Mouse (Mus musculus) midbrain, embryonic 12.5 days (tissue): ENCODE measurements around the gene Rbm47. TPM values are rescaled to one million over a fixed set of nuclear protein-coding genes. Genes with fewer than 3 reads are reported as not detected.
"Not testable (repeated sequence)": the region's sequence is repeated elsewhere in the genome, so short reads cannot be mapped to it uniquely, and the experiment has no call there.

Experiments
- ATAC-seq: fragments of 200-750 bp; cut with Nextera tagmentation; 2 replicates; pipeline ENCODE4 v1.8.0; 2017; ENCODE audit warnings: low read depth, moderate TSS enrichment, moderate library complexity; ENCODE audit not compliant: low FRiP score
- H3K27ac ChIP-seq: fragments of 300-500 bp; sonication (generic); replicated peaks from 2 replicates; pipeline ENCODE4 v1.5.1; 2016; ENCODE audit warnings: mild to moderate bottlenecking
- H3K27me3 ChIP-seq: fragments of 300-500 bp; sonication (generic); 2 replicates; pipeline ENCODE4 v1.6.1; 2016; ENCODE audit warnings: mild to moderate bottlenecking
- H3K36me3 ChIP-seq: fragments of 300-500 bp; sonication (generic); 2 replicates; pipeline ENCODE4 v1.6.1; 2016
- H3K4me1 ChIP-seq: fragments of 300-500 bp; sonication (generic); 2 replicates; pipeline ENCODE4 v1.6.1; 2016
- H3K4me2 ChIP-seq: fragments of 300-500 bp; sonication (generic); replicated peaks from 2 replicates; pipeline ENCODE4 v1.6.1; 2016; ENCODE audit warnings: mild to moderate bottlenecking, moderate library complexity
- H3K4me3 ChIP-seq: fragments of 300-500 bp; sonication (generic); 2 replicates; pipeline ENCODE4 v1.5.1; 2016; ENCODE audit warnings: mild to moderate bottlenecking
- H3K9ac ChIP-seq: fragments of 300-500 bp; sonication (generic); replicated peaks from 2 replicates; pipeline ENCODE4 v1.6.1; 2016; ENCODE audit warnings: mild to moderate bottlenecking, moderate library complexity
- H3K9me3 ChIP-seq: fragments of 300-500 bp; sonication (generic); 2 replicates; pipeline ENCODE4 v1.6.1; 2016; ENCODE audit warnings: mild to moderate bottlenecking
- WGBS: fragments of 180-500 bp; shearing (Covaris S2); methylation state at CpG from one replicate; pipeline ENCODE4 v1.1.7; 2016; 5-methylcytosine and 5-hydroxymethylcytosine counted together
- microRNA-seq: library from miRNA; unstranded; fragments of <30 nt; microRNA quantifications from one replicate; pipeline ENCODE4, GENCODE M21; 2017
- polyA plus RNA-seq: library from polyadenylated mRNA; unstranded; fragments of >200 nt; fragmentation: Nextera tagmentation; extraction: Ambion mirVana; gene quantifications from 2 replicates; pipeline ENCODE4 v1.2.1, GENCODE M21; 2016

The Rbm47 gene
- polyA plus RNA-seq, 1 experiment from 2014 or later, result 2.6 TPM

DNA sequence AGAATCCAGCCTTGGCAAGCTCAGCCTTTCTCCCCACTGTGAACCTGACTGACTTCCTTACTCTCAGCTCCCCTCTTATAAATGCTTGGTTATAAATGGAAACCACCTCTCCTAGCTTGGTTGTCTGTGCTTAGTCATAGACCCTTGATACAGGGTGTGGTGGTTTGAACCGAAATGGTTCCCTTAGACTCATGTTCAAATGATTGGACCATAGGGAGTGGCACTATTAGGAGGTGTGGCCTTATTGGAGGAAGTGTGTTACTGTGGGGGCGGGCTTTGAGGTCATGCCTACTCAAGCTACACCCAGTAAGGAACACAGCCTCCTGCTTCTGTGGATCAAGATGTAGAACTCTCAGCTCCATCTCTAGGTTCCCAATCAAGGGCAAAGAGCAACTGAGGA lies 181.7 kb downstream of the Rbm47 start:
- H3K36me3 ChIP-seq, result no peaks in the 10 kb centered on the region
- no peak overlapping the region for H3K4me3 ChIP-seq
- H3K4me2 ChIP-seq, result no peak overlapping the region
- no peak for ATAC-seq
- H3K27me3 ChIP-seq, result no peaks in the 10 kb centered on the region
- H3K9ac ChIP-seq, result no peak overlapping the region
- H3K4me1 ChIP-seq, result no peaks in the 10 kb centered on the region
- H3K9me3 ChIP-seq, result no peaks in the 10 kb centered on the region
- no peak overlapping the region for H3K27ac ChIP-seq
- 86% methylated on average over 2 of the region's 2 CpGs for WGBS

- 62% methylated on average over 3 of the region's 3 CpGs for WGBS
- not testable (repeated sequence) for H3K27ac ChIP-seq, H3K4me3 ChIP-seq, H3K9me3 ChIP-seq, H3K4me1 ChIP-seq, H3K36me3 ChIP-seq, H3K27me3 ChIP-seq, ATAC-seq, H3K4me2 ChIP-seq, H3K9ac ChIP-seq
These were observed 185.9 kb downstream of the Rbm47 start for GRCm38 (mm10) chr5:65987004-65987403.

DNA sequence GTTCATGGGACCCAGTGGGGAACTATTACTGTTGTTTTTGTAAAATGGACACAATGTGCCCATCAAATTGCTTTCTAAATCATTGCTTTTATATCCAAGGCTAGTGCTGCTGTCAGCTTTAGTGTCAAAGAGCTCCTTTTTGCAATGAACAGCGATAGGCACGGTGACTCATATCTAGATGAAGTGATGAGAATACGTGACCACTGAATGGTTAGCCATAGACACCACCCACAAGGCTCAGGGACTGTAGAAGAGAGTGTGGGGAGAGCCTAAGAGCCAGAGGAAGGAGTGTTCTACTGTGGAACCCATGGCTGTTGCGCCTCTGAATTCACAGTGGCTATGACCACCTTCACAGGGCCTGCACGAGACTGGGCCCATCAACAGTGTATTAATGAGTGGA lies 186.5 kb downstream of the Rbm47 start:
- Histone ChIP-seq H3K4me3 (no peak overlapping the region), H3K4me2 (no peak overlapping the region), H3K9ac (no peak overlapping the region), H3K36me3 (no peaks in the 10 kb centered on the region), H3K4me1 (no peaks in the 10 kb centered on the region), H3K27me3 (no peaks in the 10 kb centered on the region), H3K9me3 (no peaks in the 10 kb centered on the region), H3K27ac (no peak overlapping the region)
- 91% methylated on average over 5 of the region's 5 CpGs for whole genome bisulfite sequencing
- no peak for ATAC-seq

DNA sequence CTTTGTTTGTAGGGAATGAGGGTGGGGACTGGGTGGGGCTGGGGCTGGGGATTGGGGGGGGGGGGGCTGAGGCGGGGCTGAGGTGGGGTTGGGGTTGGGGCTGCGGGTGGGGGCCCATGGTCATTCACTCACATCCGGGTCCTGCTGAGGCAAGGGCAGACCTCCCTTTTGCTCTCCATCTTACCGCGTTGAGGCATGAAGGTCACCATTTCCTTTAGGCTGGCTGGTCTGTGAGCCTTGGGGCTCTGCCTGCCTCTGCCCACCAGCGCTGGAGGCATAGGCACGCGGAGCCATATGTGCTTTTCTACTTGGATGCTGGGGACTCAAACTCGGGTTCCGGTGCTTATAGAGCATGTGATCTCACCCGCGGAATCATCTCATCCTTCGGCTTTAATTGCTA lies 197.2 kb downstream of the Rbm47 start:
- H3K4me3 ChIP-seq, result no peak overlapping the region
- no peak overlapping the region for H3K9ac ChIP-seq
- no peak overlapping the region for H3K4me2 ChIP-seq
- H3K27me3 ChIP-seq, result no peaks in the 10 kb centered on the region
- H3K9me3 ChIP-seq, result no peaks in the 10 kb centered on the region
- no peaks in the 10 kb centered on the region for H3K4me1 ChIP-seq
- ATAC-seq, result no peak
- WGBS, result 90% methylated on average over 13 of the region's 13 CpGs
- no peaks in the 10 kb centered on the region for H3K36me3 ChIP-seq
- no peak overlapping the region for H3K27ac ChIP-seq

- Histone ChIP-seq H3K4me1 (no peaks in the 10 kb centered on the region), H3K27me3 (no peaks in the 10 kb centered on the region), H3K4me3 (no peak overlapping the region), H3K9ac (no peak overlapping the region), H3K9me3 (no peaks in the 10 kb centered on the region), H3K27ac (no peak overlapping the region), H3K4me2 (no peak overlapping the region), H3K36me3 (no peaks in the 10 kb centered on the region)
- WGBS, result 83% methylated on average over 2 of the region's 2 CpGs
- no peak for ATAC-seq
These were observed 199.7 kb downstream of the Rbm47 start for GRCm38 (mm10) chr5:65973189-65973588.

GRCm38 (mm10) chr5:65968004-65968403 lies 204.9 kb downstream of the Rbm47 start:
- H3K36me3 ChIP-seq, result no peaks in the 10 kb centered on the region
- 95% methylated on average over 3 of the region's 3 CpGs for WGBS
- H3K4me1 ChIP-seq, result no peaks in the 10 kb centered on the region
- no peaks in the 10 kb centered on the region for H3K27me3 ChIP-seq
- ATAC-seq, result no peak
- H3K9ac ChIP-seq, result no peak overlapping the region
- no peak overlapping the region for H3K27ac ChIP-seq
- H3K9me3 ChIP-seq, result no peaks in the 10 kb centered on the region
- H3K4me3 ChIP-seq, result no peak overlapping the region
- H3K4me2 ChIP-seq, result no peak overlapping the region

DNA sequence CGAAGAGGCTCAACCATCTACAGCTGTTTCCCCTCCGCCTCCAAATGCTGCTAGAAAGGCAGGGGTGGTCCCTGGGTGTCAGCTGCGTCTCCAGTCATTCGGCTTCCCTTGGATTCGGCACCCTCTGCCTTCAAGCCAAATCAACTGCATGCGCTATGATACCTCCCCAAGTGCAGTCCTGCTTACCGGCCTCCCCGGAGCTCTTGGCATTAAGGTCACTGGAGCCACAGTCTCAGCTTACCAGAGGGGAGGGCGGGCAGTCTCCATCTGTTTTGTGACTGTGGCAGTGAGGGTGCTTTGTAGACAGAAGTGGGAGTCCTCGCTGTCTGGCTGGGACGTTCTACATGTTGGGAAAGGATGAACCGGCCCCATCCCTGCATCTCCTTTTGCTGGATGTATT lies 205.8 kb downstream of the Rbm47 start:
- no peaks in the 10 kb centered on the region for H3K36me3 ChIP-seq
- no peak overlapping the region for H3K4me2 ChIP-seq
- no peaks in the 10 kb centered on the region for H3K4me1 ChIP-seq
- no peak for ATAC-seq
- H3K27ac ChIP-seq, result no peak overlapping the region
- H3K27me3 ChIP-seq, result no peaks in the 10 kb centered on the region
- H3K9ac ChIP-seq, result no peak overlapping the region
- no peaks in the 10 kb centered on the region for H3K9me3 ChIP-seq
- WGBS, result 63% methylated on average over 12 of the region's 12 CpGs
- no peak overlapping the region for H3K4me3 ChIP-seq

Small RNA genes within 50 kb of the gene (microRNA-seq; reads per million reads assigned to microRNA genes)
- not detected for gene Gm25952

Other genes with a start within 250 kb of the Rbm47 start
- not detected in 2 replicates for gene Chrna9, start 238.2 kb downstream of the Rbm47 start, polyA plus RNA-seq
- gene 9130230L23Rik, start 168.8 kb downstream of the Rbm47 start, polyA plus RNA-seq, result not detected in 2 replicates
- 1.2 and 1.9 TPM in 2 replicates for gene Nsun7, start 86.8 kb upstream of the Rbm47 start, polyA plus RNA-seq